Mouse (Mus musculus): ENCODE measurements around the gene Aatk. TPM values are rescaled to one million over a fixed set of nuclear protein-coding genes. Genes with fewer than 3 reads are reported as not detected.

Gene Aatk
- polyA plus RNA-seq, 2 experiments, result 0.13 to 0.45 TPM

GRCm38 (mm10) chr11:120011761-120012560, 35.0 kb downstream of the Aatk start:
- H3K27me3 ChIP-seq (ENCODE audit: control insufficient read depth, insufficient read depth, low read length), result no peaks in the 10 kb centered on the region
- no peaks in the 10 kb centered on the region; a peak in 1 of 4 replicates for H3K4me1 ChIP-seq (replicated peaks; ENCODE audit: control insufficient read depth in 2 of 2, insufficient read depth in 2 of 2, low read length in 1 of 2)
- H3K36me3 ChIP-seq (replicated peaks; ENCODE audit: control insufficient read depth, insufficient read depth, low read depth), result no peaks in the 10 kb centered on the region
- no peak overlapping the region for H3K4me3 ChIP-seq (ENCODE audit: insufficient read depth in 1 of 2, low read depth in 2 of 2, low read length in 2 of 2)
- no peak overlapping the region for H3K4me2 ChIP-seq (ENCODE audit: low read depth)
- H3K9me3 ChIP-seq (ENCODE audit: control insufficient read depth, low read length), result no peaks in the 10 kb centered on the region
- ATAC-seq (ENCODE audit: insufficient read depth) (no peak), DNase-seq (ENCODE audit: low read depth in 3 of 3, low spot score in 3 of 3) (no peak)
- no peak overlapping the region for H3K27ac ChIP-seq
- H3K9ac ChIP-seq (replicated peaks), result no peak overlapping the region
- 51% methylated on average over 43 of the region's 43 CpGs for WGBS (ENCODE audit: insufficient replicate concordance)
- TF ChIP-seq CTCF (IDR thresholded peaks at IDR 0.05; ENCODE audit: low read depth) (0 out of 2 replicates have a peak, but pooled peaks have one; percentile 7), EP300 (IDR thresholded peaks at IDR 0.05; ENCODE audit: low read depth) (no peak)

GRCm38 (mm10) chr11:120011114-120011760, 35.7 kb downstream of the Aatk start:
- WGBS (ENCODE audit: insufficient replicate concordance), result 55% methylated on average over 11 of the region's 11 CpGs
- no peak overlapping the region for H3K4me2 ChIP-seq (ENCODE audit: low read depth)

GRCm38 (mm10) chr11:120009937-120010336, 37.0 kb downstream of the Aatk start:
- H3K27ac ChIP-seq, result no peak overlapping the region
- 73% methylated on average over 20 of the region's 20 CpGs for WGBS (ENCODE audit: insufficient replicate concordance)
- TF ChIP-seq CTCF (IDR thresholded peaks at IDR 0.05; ENCODE audit: low read depth), result no peak
- TF ChIP-seq EP300 (IDR thresholded peaks at IDR 0.05; ENCODE audit: low read depth), result no peak

More at GRCm38 (mm10) chr11:120011114-120011760, 35.7 kb downstream of the Aatk start:
- TF ChIP-seq EP300 (IDR thresholded peaks at IDR 0.05; ENCODE audit: low read depth) (no peak), CTCF (IDR thresholded peaks at IDR 0.05; ENCODE audit: low read depth) (no peak)
- H3K4me1 ChIP-seq (replicated peaks; ENCODE audit: control insufficient read depth in 2 of 2, insufficient read depth in 2 of 2, low read length in 1 of 2), result no peaks in the 10 kb centered on the region; a peak in 1 of 4 replicates
- no peak overlapping the region for H3K9ac ChIP-seq (replicated peaks)
- no peak overlapping the region for H3K4me3 ChIP-seq (ENCODE audit: insufficient read depth in 1 of 2, low read depth in 2 of 2, low read length in 2 of 2)
- no peak for ATAC-seq (ENCODE audit: insufficient read depth)
- H3K27ac ChIP-seq, result no peak overlapping the region
- no peak for DNase-seq (ENCODE audit: low read depth in 3 of 3, low spot score in 3 of 3)
- H3K9me3 ChIP-seq (ENCODE audit: control insufficient read depth, low read length), result no peaks in the 10 kb centered on the region
- no peaks in the 10 kb centered on the region for H3K27me3 ChIP-seq (ENCODE audit: control insufficient read depth, insufficient read depth, low read length)
- no peaks in the 10 kb centered on the region for H3K36me3 ChIP-seq (replicated peaks; ENCODE audit: control insufficient read depth, insufficient read depth, low read depth)

GRCm38 (mm10) chr11:120008956-120009355, 38.0 kb downstream of the Aatk start:
- 79% methylated on average over 8 of the region's 8 CpGs for WGBS (ENCODE audit: insufficient replicate concordance)
- no peak for DNase-seq (ENCODE audit: low read depth in 3 of 3, low spot score in 3 of 3)
- Histone ChIP-seq H3K9ac (replicated peaks) (no peak overlapping the region), H3K27ac (no peak overlapping the region), H3K4me2 (ENCODE audit: low read depth) (no peak overlapping the region), H3K9me3 (ENCODE audit: control insufficient read depth, low read length) (no peaks in the 10 kb centered on the region), H3K4me1 (replicated peaks; ENCODE audit: control insufficient read depth in 2 of 2, insufficient read depth in 2 of 2, low read length in 1 of 2) (no peaks in the 10 kb centered on the region), H3K36me3 (replicated peaks; ENCODE audit: control insufficient read depth, insufficient read depth, low read depth) (no peaks in the 10 kb centered on the region), H3K4me3 (ENCODE audit: insufficient read depth in 1 of 2, low read depth in 2 of 2, low read length in 2 of 2) (no peak overlapping the region), H3K27me3 (ENCODE audit: control insufficient read depth, insufficient read depth, low read length) (no peaks in the 10 kb centered on the region)
- TF ChIP-seq EP300 (IDR thresholded peaks at IDR 0.05; ENCODE audit: low read depth), result no peak
- TF ChIP-seq CTCF (IDR thresholded peaks at IDR 0.05; ENCODE audit: low read depth), result no peak
- ATAC-seq (ENCODE audit: insufficient read depth), result no peak

More at GRCm38 (mm10) chr11:120009937-120010336, 37.0 kb downstream of the Aatk start:
- Histone ChIP-seq H3K36me3 (replicated peaks; ENCODE audit: control insufficient read depth, insufficient read depth, low read depth) (no peaks in the 10 kb centered on the region), H3K9ac (replicated peaks) (no peak overlapping the region), H3K4me2 (ENCODE audit: low read depth) (no peak overlapping the region), H3K4me3 (ENCODE audit: insufficient read depth in 1 of 2, low read depth in 2 of 2, low read length in 2 of 2) (no peak overlapping the region), H3K9me3 (ENCODE audit: control insufficient read depth, low read length) (no peaks in the 10 kb centered on the region), H3K4me1 (replicated peaks; ENCODE audit: control insufficient read depth in 2 of 2, insufficient read depth in 2 of 2, low read length in 1 of 2) (no peaks in the 10 kb centered on the region), H3K27me3 (ENCODE audit: control insufficient read depth, insufficient read depth, low read length) (no peaks in the 10 kb centered on the region)
- DNase-seq (ENCODE audit: low read depth in 3 of 3, low spot score in 3 of 3) (no peak), ATAC-seq (ENCODE audit: insufficient read depth) (no peak)

GRCm38 (mm10) chr11:120008501-120008900, 38.5 kb downstream of the Aatk start:
- no peak overlapping the region for H3K4me2 ChIP-seq (ENCODE audit: low read depth)
- no peaks in the 10 kb centered on the region for H3K27me3 ChIP-seq (ENCODE audit: control insufficient read depth, insufficient read depth, low read length)
- no peak overlapping the region for H3K27ac ChIP-seq
- no peak overlapping the region for H3K9ac ChIP-seq (replicated peaks)
- DNase-seq (ENCODE audit: low read depth in 3 of 3, low spot score in 3 of 3) (no peak), ATAC-seq (ENCODE audit: insufficient read depth) (no peak)
- no peaks in the 10 kb centered on the region for H3K36me3 ChIP-seq (replicated peaks; ENCODE audit: control insufficient read depth, insufficient read depth, low read depth)
- WGBS (ENCODE audit: insufficient replicate concordance), result 68% methylated on average over 1 of the region's 1 CpGs
- H3K4me3 ChIP-seq (ENCODE audit: insufficient read depth in 1 of 2, low read depth in 2 of 2, low read length in 2 of 2), result no peak overlapping the region
- TF ChIP-seq CTCF (IDR thresholded peaks at IDR 0.05; ENCODE audit: low read depth) (no peak), EP300 (IDR thresholded peaks at IDR 0.05; ENCODE audit: low read depth) (no peak)
- no peaks in the 10 kb centered on the region for H3K9me3 ChIP-seq (ENCODE audit: control insufficient read depth, low read length)
- no peaks in the 10 kb centered on the region for H3K4me1 ChIP-seq (replicated peaks; ENCODE audit: control insufficient read depth in 2 of 2, insufficient read depth in 2 of 2, low read length in 1 of 2)
